Mouse (Mus musculus): ENCODE measurements around the gene Pck1.

Gene Pck1

GRCm38 (mm10) chr2:173204671-173205070 lies 51.8 kb downstream of the Pck1 start:
- no peak for DNase-seq (ENCODE audit: low read depth, low spot score)

- no peak for DNase-seq (ENCODE audit: low read depth, low spot score)
These were observed 52.8 kb downstream of the Pck1 start for GRCm38 (mm10) chr2:173205563-173206099.

GRCm38 (mm10) chr2:173207051-173207450 lies 54.2 kb downstream of the Pck1 start:
- no peak for DNase-seq (ENCODE audit: low read depth, low spot score)
